Mouse (Mus musculus) CH12.LX (cell line): ENCODE results near the gene Vdr.

Experiments used
- CTCF ChIP-seq, 2 experiments: IDR thresholded peaks in 1 of 2; conservative IDR thresholded peaks in 1 of 2; 2 replicates each; pipeline ENCODE4 v1.5.1; 2011 to 2012; ENCODE audit warnings: low read depth in 2 of 2, low read length in 2 of 2, improper control_type of control experiment in 1 of 2, inconsistent platforms in 1 of 2, mild to moderate bottlenecking in 1 of 2, moderate library complexity in 1 of 2
- EP300 ChIP-seq: IDR thresholded peaks from 2 replicates; pipeline ENCODE4 v1.6.1; 2011; ENCODE audit warnings: low read length, improper control_type of control experiment
- POLR2A ChIP-seq: IDR thresholded peaks from 2 replicates; pipeline ENCODE4 v1.6.1; 2011; ENCODE audit warnings: low read depth, mild to moderate bottlenecking, improper control_type of control experiment, low read length
- POLR2AphosphoS2 ChIP-seq: IDR thresholded peaks from 2 replicates; pipeline ENCODE4 v1.6.1; 2011; ENCODE audit warnings: low read depth, low read length, improper control_type of control experiment
- TBP ChIP-seq: conservative IDR thresholded peaks from 2 replicates; pipeline ENCODE4 v1.6.1; 2011; ENCODE audit warnings: low read depth, low read length, improper control_type of control experiment
- TCF12 ChIP-seq: IDR thresholded peaks from 2 replicates; pipeline ENCODE4 v1.6.1; 2014; ENCODE audit warnings: low read depth, mild to moderate bottlenecking, inconsistent platforms, low read length, improper control_type of control experiment
- UBTF ChIP-seq: IDR thresholded peaks from 2 replicates; pipeline ENCODE4 v1.6.1; 2012; ENCODE audit warnings: low read depth, mild to moderate bottlenecking, inconsistent platforms, low read length, improper control_type of control experiment, moderate library complexity
- ZMIZ1 ChIP-seq: IDR thresholded peaks from 2 replicates; pipeline ENCODE4 v1.6.1; 2012; ENCODE audit warnings: low read depth, mild to moderate bottlenecking, inconsistent platforms, low read length, improper control_type of control experiment

DNA sequence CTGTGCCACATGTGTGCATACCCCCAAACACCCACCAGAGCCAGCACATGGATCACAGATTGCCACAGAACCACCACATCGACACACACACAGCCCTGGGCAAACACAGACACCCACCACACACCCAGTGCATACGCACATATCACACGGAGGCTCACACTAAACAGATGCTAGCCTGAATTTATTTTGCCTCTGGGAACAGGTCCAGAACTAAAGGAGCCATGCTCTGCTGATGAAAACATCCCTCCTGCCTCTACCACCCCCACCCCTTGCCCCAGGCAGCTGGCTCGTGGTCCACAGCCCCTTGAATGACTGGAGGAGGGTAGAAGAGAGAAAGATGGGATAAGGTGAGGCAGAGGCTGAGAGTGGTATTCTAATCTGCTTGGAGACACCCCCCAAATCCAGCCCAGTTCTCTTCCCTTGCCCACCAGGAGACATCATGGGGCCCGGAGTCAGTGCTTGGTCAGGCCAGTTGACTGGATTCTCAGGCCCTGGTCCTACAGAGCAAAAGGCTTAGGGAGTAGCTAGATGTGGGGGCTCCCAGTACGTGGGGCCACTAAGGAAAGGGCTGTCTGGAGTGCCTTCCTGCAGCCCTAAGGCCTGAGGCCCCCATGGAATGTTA is 82.1 kb downstream of the Vdr start:
- TF ChIP-seq POLR2A = no peak
- TF ChIP-seq POLR2AphosphoS2 = no peak
- no peak for TF ChIP-seq ZMIZ1
- no peak for TF ChIP-seq CTCF (conservative IDR thresholded peaks at IDR 0.05 in 1 of 2, IDR thresholded peaks at IDR 0.05 in 1 of 2; ENCODE audit: low read depth in 2 of 2, low read length in 2 of 2)
- TF ChIP-seq UBTF = no peak
- no peak for TF ChIP-seq TCF12
- TF ChIP-seq EP300 = no peak
- no peak for TF ChIP-seq TBP
